Mouse (Mus musculus) midbrain, embryonic 15.5 days (tissue): Measurements from ENCODE around the gene Zfp11. TPM values are rescaled to one million over a fixed set of nuclear protein-coding genes. Genes with fewer than 3 reads are reported as not detected.

ENCODE experiments used
- polyA plus RNA-seq: library from polyadenylated mRNA; unstranded; fragments of >200 nt; fragmentation: Nextera tagmentation; extraction: Ambion mirVana; gene quantifications from 2 replicates; pipeline ENCODE4 v1.2.1, GENCODE M21; 2015

The Zfp11 gene
- polyA plus RNA-seq, 1 experiment from 2014 or later: 8.5 TPM

Other genes with a start within 250 kb of the Zfp11 start
- 57.6 and 60.0 TPM in 2 replicates for gene Sfswap, start 168.9 kb downstream of the Zfp11 start, polyA plus RNA-seq
- gene Mmp17, start 85.9 kb downstream of the Zfp11 start, polyA plus RNA-seq: 13.2 and 14.5 TPM in 2 replicates
- not detected in 2 replicates for gene Sept14, start 38.4 kb upstream of the Zfp11 start, polyA plus RNA-seq
- 161 and 167 TPM in 2 replicates for gene Mrps17, start 45.4 kb upstream of the Zfp11 start, polyA plus RNA-seq
- gene Nipsnap2, start 55.0 kb upstream of the Zfp11 start, polyA plus RNA-seq: 81.8 and 82.0 TPM in 2 replicates
- 24.0 and 35.1 TPM in 2 replicates for gene Psph, start 117.3 kb upstream of the Zfp11 start, polyA plus RNA-seq
- gene Sumf2, start 176.9 kb upstream of the Zfp11 start, polyA plus RNA-seq: 23.1 and 28.4 TPM in 2 replicates
- 674 and 719 TPM in 2 replicates for gene Chchd2, start 217.4 kb upstream of the Zfp11 start, polyA plus RNA-seq
- gene Zbed5, start 225.6 kb upstream of the Zfp11 start, polyA plus RNA-seq: 16.6 and 17.3 TPM in 2 replicates
- gene Phkg1, start 228.4 kb upstream of the Zfp11 start, polyA plus RNA-seq: 0.40 and 0.56 TPM in 2 replicates
- 3.9 and 5.9 TPM in 2 replicates for gene Nupr1l, start 238.4 kb upstream of the Zfp11 start, polyA plus RNA-seq